Mouse (Mus musculus): ENCODE measurements around the gene Serpinb2. TPM values are rescaled to one million over a fixed set of nuclear protein-coding genes. Genes with fewer than 3 reads are reported as not detected.
A peak's percentile ranks its signal among the peaks of the same experiment; 100 is the strongest.

Serpinb2 gene
- 0.22 TPM in 1 of 2 replicates, not detected in the other for total RNA-seq (2014; rRNA removed)
- 0.07 and 0.22 TPM in 2 replicates for polyA plus RNA-seq (2015; fragmentation: Nextera tagmentation; extraction: Ambion mirVana)

DNA sequence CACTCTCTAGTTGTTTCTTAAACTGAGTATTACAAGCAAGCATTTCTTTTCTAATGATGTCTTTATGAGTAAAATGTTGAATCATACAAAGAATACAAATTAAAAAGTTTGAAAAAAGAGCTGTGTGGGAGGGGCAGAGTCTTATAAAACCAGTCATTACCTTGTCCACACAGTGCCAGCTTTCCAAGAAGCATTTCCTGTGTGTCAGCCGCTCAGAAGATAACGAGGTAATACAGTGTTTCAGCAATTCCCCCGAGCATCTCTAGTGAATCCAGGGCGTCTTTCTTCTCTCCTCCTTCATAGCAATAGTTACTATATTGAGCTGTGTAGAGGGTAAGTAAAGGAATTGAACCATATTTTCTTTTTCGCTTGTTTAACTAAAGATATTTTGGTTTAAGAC lies at the start of gene Serpinb2:
Gene Serpinb2, plus strand, starts transcription at position 172 of the 400 bp plus-strand sequence.
- ATAC-seq (ENCODE audit: low FRiP score), result no peak
- WGBS, result 63% methylated on average over 5 of the region's 5 CpGs

GRCm38 (mm10) chr1:107479909-107480308 lies 31.3 kb upstream of the Serpinb2 start:
- DNase-seq (ENCODE audit: low spot score), result no peak
- Histone ChIP-seq H3K4me1 (ENCODE audit: insufficient read depth, low read length) (no peaks in the 10 kb centered on the region), H3K9ac (replicated peaks; ENCODE audit: low read length, poor library complexity, severe bottlenecking) (no peak overlapping the region), H3K27ac (ENCODE audit: low read depth, low read length) (no peak overlapping the region), H3K36me3 (ENCODE audit: insufficient read depth, low read length) (no peaks in the 10 kb centered on the region), H3K27me3 (ENCODE audit: insufficient read depth, low read length) (no peaks in the 10 kb centered on the region), H3K4me2 (ENCODE audit: low read depth, low read length, poor library complexity, severe bottlenecking) (no peak overlapping the region), H3K4me3 (ENCODE audit: low read depth, low read length) (no peak overlapping the region), H3K9me3 (ENCODE audit: low read length) (no peaks in the 10 kb centered on the region)
- TF ChIP-seq CTCF (IDR thresholded peaks at IDR 0.05), result peak; percentile 22; the same call in 1 of the 2 replicates
- no peak for ATAC-seq (ENCODE audit: low FRiP score)

More for the DNA sequence above, at the start of gene Serpinb2:
- TF ChIP-seq CTCF (IDR thresholded peaks at IDR 0.05), result no peak
- Histone ChIP-seq H3K9ac (replicated peaks; ENCODE audit: low read length, poor library complexity, severe bottlenecking) (no peak within 1 kb of the TSS), H3K4me1 (ENCODE audit: insufficient read depth, low read length) (no peaks in the 10 kb centered on the region), H3K27me3 (ENCODE audit: insufficient read depth, low read length) (no peaks in the 10 kb centered on the region), H3K9me3 (ENCODE audit: low read length) (no peaks in the 10 kb centered on the region), H3K4me2 (ENCODE audit: low read depth, low read length, poor library complexity, severe bottlenecking) (no peak within 1 kb of the TSS), H3K27ac (ENCODE audit: low read depth, low read length) (no peak within 1 kb of the TSS), H3K36me3 (ENCODE audit: insufficient read depth, low read length) (no peaks in the 10 kb centered on the region), H3K4me3 (ENCODE audit: low read depth, low read length) (no peak within 1 kb of the TSS)
- DNase-seq (ENCODE audit: low spot score), result no peak

- Histone ChIP-seq H3K4me1 (ENCODE audit: insufficient read depth, low read length) (no peaks in the 10 kb centered on the region), H3K4me3 (ENCODE audit: low read depth, low read length) (no peak overlapping the region), H3K27me3 (ENCODE audit: insufficient read depth, low read length) (no peaks in the 10 kb centered on the region), H3K4me2 (ENCODE audit: low read depth, low read length, poor library complexity, severe bottlenecking) (peak overlapping the region; percentile 36), H3K36me3 (ENCODE audit: insufficient read depth, low read length) (no peaks in the 10 kb centered on the region), H3K27ac (ENCODE audit: low read depth, low read length) (no peak overlapping the region), H3K9me3 (ENCODE audit: low read length) (no peaks in the 10 kb centered on the region), H3K9ac (replicated peaks; ENCODE audit: low read length, poor library complexity, severe bottlenecking) (no peak overlapping the region)
- peak; percentile 98 for TF ChIP-seq CTCF (IDR thresholded peaks at IDR 0.05)
- WGBS, result 21% methylated on average over 11 of the region's 11 CpGs
- DNase-seq (ENCODE audit: low spot score), result peak; percentile 86
- ATAC-seq (ENCODE audit: low FRiP score), result peak; percentile 76
These were observed 29.8 kb upstream of the Serpinb2 start for GRCm38 (mm10) chr1:107481452-107481851.

DNA sequence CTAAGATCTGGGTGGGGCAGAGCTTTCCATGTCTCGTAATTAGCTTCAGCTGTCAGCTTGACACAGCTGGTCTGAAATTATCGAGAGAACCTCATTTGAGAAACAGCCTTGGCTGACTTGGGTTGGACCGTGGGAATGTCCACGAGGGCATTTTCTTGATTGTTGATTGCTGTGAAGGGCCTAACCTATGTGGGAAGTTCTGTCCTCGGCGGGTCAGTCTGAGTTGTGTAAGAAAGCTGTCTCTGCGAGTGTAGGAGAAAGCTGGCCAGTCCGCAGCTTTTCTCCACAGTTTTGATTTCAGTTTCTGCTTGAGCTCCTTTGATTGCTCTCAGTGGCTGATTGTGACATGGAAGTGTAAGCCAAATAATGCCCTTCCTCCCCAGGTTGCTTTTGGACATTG lies 21.6 kb upstream of the Serpinb2 start:
- H3K4me3 ChIP-seq (ENCODE audit: low read depth, low read length), result no peak overlapping the region
- 87% methylated on average over 8 of the region's 8 CpGs for WGBS
- H3K4me1 ChIP-seq (ENCODE audit: insufficient read depth, low read length), result no peaks in the 10 kb centered on the region
- H3K9me3 ChIP-seq (ENCODE audit: low read length), result no peaks in the 10 kb centered on the region
- no peak for TF ChIP-seq CTCF (IDR thresholded peaks at IDR 0.05)
- no peaks in the 10 kb centered on the region for H3K27me3 ChIP-seq (ENCODE audit: insufficient read depth, low read length)
- no peaks in the 10 kb centered on the region for H3K36me3 ChIP-seq (ENCODE audit: insufficient read depth, low read length)
- no peak overlapping the region for H3K9ac ChIP-seq (replicated peaks; ENCODE audit: low read length, poor library complexity, severe bottlenecking)
- DNase-seq (ENCODE audit: low spot score) (no peak), ATAC-seq (ENCODE audit: low FRiP score) (no peak)
- no peak overlapping the region for H3K27ac ChIP-seq (ENCODE audit: low read depth, low read length)
- no peak overlapping the region for H3K4me2 ChIP-seq (ENCODE audit: low read depth, low read length, poor library complexity, severe bottlenecking)

DNA sequence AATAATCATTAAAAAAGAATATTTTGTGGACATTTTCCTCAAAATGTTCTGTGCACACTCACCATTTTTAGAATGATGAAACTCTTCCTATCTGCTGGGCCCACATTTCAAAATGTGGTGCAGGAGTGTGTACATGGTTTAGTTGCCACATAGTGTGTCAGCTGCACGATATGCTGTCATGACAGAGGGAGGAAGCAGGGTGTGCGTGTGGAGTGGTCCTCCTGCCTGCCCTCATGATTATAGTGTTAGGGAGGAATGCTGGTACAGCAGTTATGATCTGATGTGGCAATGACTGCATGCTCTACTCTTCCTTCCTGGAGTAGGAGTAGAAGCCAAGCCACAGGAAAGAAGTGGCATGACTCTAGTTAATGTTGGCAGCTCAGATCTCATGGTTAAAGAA lies 14.4 kb upstream of the Serpinb2 start:
- no peak overlapping the region for H3K9ac ChIP-seq (replicated peaks; ENCODE audit: low read length, poor library complexity, severe bottlenecking)
- no peaks in the 10 kb centered on the region for H3K4me1 ChIP-seq (ENCODE audit: insufficient read depth, low read length)
- 92% methylated on average over 2 of the region's 2 CpGs for WGBS
- H3K27ac ChIP-seq (ENCODE audit: low read depth, low read length), result no peak overlapping the region
- H3K36me3 ChIP-seq (ENCODE audit: insufficient read depth, low read length), result no peaks in the 10 kb centered on the region
- no peak for DNase-seq (ENCODE audit: low spot score)
- no peaks in the 10 kb centered on the region for H3K9me3 ChIP-seq (ENCODE audit: low read length)
- ATAC-seq (ENCODE audit: low FRiP score), result no peak
- TF ChIP-seq CTCF (IDR thresholded peaks at IDR 0.05), result no peak
- no peak overlapping the region for H3K4me3 ChIP-seq (ENCODE audit: low read depth, low read length)
- no peaks in the 10 kb centered on the region for H3K27me3 ChIP-seq (ENCODE audit: insufficient read depth, low read length)
- no peak overlapping the region for H3K4me2 ChIP-seq (ENCODE audit: low read depth, low read length, poor library complexity, severe bottlenecking)

- Histone ChIP-seq H3K4me1 (ENCODE audit: insufficient read depth, low read length) (no peaks in the 10 kb centered on the region), H3K27me3 (ENCODE audit: insufficient read depth, low read length) (no peaks in the 10 kb centered on the region), H3K9me3 (ENCODE audit: low read length) (no peaks in the 10 kb centered on the region), H3K27ac (ENCODE audit: low read depth, low read length) (no peak overlapping the region), H3K36me3 (ENCODE audit: insufficient read depth, low read length) (no peaks in the 10 kb centered on the region), H3K4me3 (ENCODE audit: low read depth, low read length) (no peak overlapping the region), H3K4me2 (ENCODE audit: low read depth, low read length, poor library complexity, severe bottlenecking) (no peak overlapping the region), H3K9ac (replicated peaks; ENCODE audit: low read length, poor library complexity, severe bottlenecking) (no peak overlapping the region)
- ATAC-seq (ENCODE audit: low FRiP score) (no peak), DNase-seq (ENCODE audit: low spot score) (no peak)
- no peak for TF ChIP-seq CTCF (IDR thresholded peaks at IDR 0.05)
These were observed 9.2 kb upstream of the Serpinb2 start for GRCm38 (mm10) chr1:107502025-107502424.
